Mouse (Mus musculus) forebrain, embryonic 16.5 days (tissue): ENCODE data around the gene Mex3a. TPM values are rescaled to one million over a fixed set of nuclear protein-coding genes. Genes with fewer than 3 reads are reported as not detected.
A peak's percentile ranks its signal among the peaks of the same experiment; 100 is the strongest.

Source experiments
- ATAC-seq: fragments of 200-750 bp; cut with Nextera tagmentation; 2 replicates; pipeline ENCODE4 v1.8.0; 2017; ENCODE audit warnings: mild to moderate bottlenecking, moderate library complexity
- H3K27ac ChIP-seq: fragments of 300-500 bp; sonication (generic); 2 replicates; pipeline ENCODE4 v1.5.1; 2014; ENCODE audit warnings: low read length, control low read depth
- H3K27me3 ChIP-seq: fragments of 300-500 bp; sonication (generic); replicated peaks from 2 replicates; pipeline ENCODE4 v1.6.1; 2014; ENCODE audit warnings: low read length; ENCODE audit not compliant: control insufficient read depth, insufficient read depth
- H3K36me3 ChIP-seq: fragments of 300-500 bp; sonication (generic); 2 replicates; pipeline ENCODE4 v1.6.1; 2014; ENCODE audit not compliant: control insufficient read depth, insufficient read depth
- H3K4me1 ChIP-seq: fragments of 300-500 bp; sonication (generic); replicated peaks from 2 replicates; pipeline ENCODE4 v1.6.1; 2014; ENCODE audit warnings: low read length; ENCODE audit not compliant: control insufficient read depth, insufficient read depth
- H3K4me2 ChIP-seq: fragments of 300-500 bp; sonication (generic); 2 replicates; pipeline ENCODE4 v1.6.1; 2014; ENCODE audit warnings: mild to moderate bottlenecking, low read length, control low read depth
- H3K4me3 ChIP-seq: fragments of 300-500 bp; sonication (generic); replicated peaks from 2 replicates; pipeline ENCODE4 v1.5.1; 2014; ENCODE audit warnings: mild to moderate bottlenecking, low read length, control low read depth
- H3K9ac ChIP-seq: fragments of 300-500 bp; sonication (generic); replicated peaks from 2 replicates; pipeline ENCODE4 v1.6.1; 2014; ENCODE audit warnings: low read depth, low read length, control low read depth
- H3K9me3 ChIP-seq: fragments of 300-500 bp; sonication (generic); 2 replicates; pipeline ENCODE4 v1.6.1; 2016; ENCODE audit warnings: low read length; ENCODE audit not compliant: control insufficient read depth
- WGBS: fragments of 180-500 bp; shearing (Covaris S2); extraction: QIAGEN DNeasy Blood & Tissue Kit; methylation state at CpG from one replicate; pipeline ENCODE4 v1.1.7; 2014; 5-methylcytosine and 5-hydroxymethylcytosine counted together
- microRNA counts: library from miRNA; unstranded; fragments of <30 nt; microRNA quantifications from one replicate; lab custom pipeline; 2016
- microRNA-seq: library from miRNA; unstranded; fragments of <30 nt; microRNA quantifications from one replicate; pipeline ENCODE4, GENCODE M21; 2017
- polyA plus RNA-seq: library from polyadenylated mRNA; unstranded; fragments of >200 nt; fragmentation: Nextera tagmentation; extraction: Ambion mirVana; gene quantifications from 2 replicates; pipeline ENCODE4 v1.2.1, GENCODE M21; 2015

Mex3a gene
- polyA plus RNA-seq, 1 experiment from 2014 or later = 46.1 TPM

GRCm38 (mm10) chr3:88579454-88580117 lies 47.4 kb downstream of the Mex3a start:
- Histone ChIP-seq H3K9ac (peak overlapping the region; percentile 81), H3K4me3 (peak overlapping the region; percentile 76), H3K9me3 (no peaks in the 10 kb centered on the region), H3K4me1 (peaks cover 7% of the 10 kb centered on the region), H3K4me2 (peak overlapping the region; percentile 71), H3K27ac (no peak overlapping the region), H3K36me3 (peaks cover 9% of the 10 kb centered on the region; the same call in 1 of the 2 replicates), H3K27me3 (no peaks in the 10 kb centered on the region)
- WGBS = under 1% methylated on average over 34 of the region's 34 CpGs
- ATAC-seq = peak; percentile 93

- Histone ChIP-seq H3K9ac (no peak overlapping the region), H3K4me2 (no peak overlapping the region), H3K27me3 (no peaks in the 10 kb centered on the region), H3K4me1 (no peaks in the 10 kb centered on the region; the same call in 1 of the 2 replicates), H3K27ac (no peak overlapping the region), H3K9me3 (no peaks in the 10 kb centered on the region), H3K36me3 (peaks cover 32% of the 10 kb centered on the region), H3K4me3 (no peak overlapping the region)
- 94% methylated on average over 6 of the region's 6 CpGs for WGBS
- no peak for ATAC-seq
These were observed 53.6 kb downstream of the Mex3a start for GRCm38 (mm10) chr3:88585769-88586168.

GRCm38 (mm10) chr3:88586640-88587039 lies 54.4 kb downstream of the Mex3a start:
- no peak overlapping the region for H3K9ac ChIP-seq
- peaks cover 32% of the 10 kb centered on the region for H3K36me3 ChIP-seq
- no peak overlapping the region for H3K27ac ChIP-seq
- no peak overlapping the region for H3K4me3 ChIP-seq
- no peaks in the 10 kb centered on the region for H3K27me3 ChIP-seq
- WGBS = 91% methylated on average over 5 of the region's 5 CpGs
- no peaks in the 10 kb centered on the region for H3K9me3 ChIP-seq
- no peak overlapping the region for H3K4me2 ChIP-seq
- no peaks in the 10 kb centered on the region; the same call in 1 of the 2 replicates for H3K4me1 ChIP-seq
- ATAC-seq = no peak

- H3K27ac ChIP-seq = no peak overlapping the region
- no peaks in the 10 kb centered on the region for H3K9me3 ChIP-seq
- no peaks in the 10 kb centered on the region for H3K27me3 ChIP-seq
- H3K4me2 ChIP-seq = no peak overlapping the region
- 26% methylated on average over 5 of the region's 5 CpGs for WGBS
- no peaks in the 10 kb centered on the region; the same call in 1 of the 2 replicates for H3K4me1 ChIP-seq
- peaks cover 23% of the 10 kb centered on the region for H3K36me3 ChIP-seq
- no peak overlapping the region for H3K4me3 ChIP-seq
- ATAC-seq = no peak
- no peak overlapping the region for H3K9ac ChIP-seq
These were observed 58.1 kb downstream of the Mex3a start for GRCm38 (mm10) chr3:88590246-88590645.

MicroRNA genes within 50 kb of the gene (microRNA counts, 519-probe panel; counts per million panel counts)
- microRNA mmu-miR-1905 (lab: Ali Mortazavi, UCI) = not detected

Small RNA genes within 50 kb of the gene (microRNA-seq; reads per million reads assigned to microRNA genes)
- not detected for gene Mir1905

Other genes with a start within 250 kb of the Mex3a start
- gene Gm38392, start 245.2 kb upstream of the Mex3a start, polyA plus RNA-seq = 0.18 and 0.27 TPM in 2 replicates
- 8.5 and 10.4 TPM in 2 replicates for gene Tsacc, start 235.4 kb upstream of the Mex3a start, polyA plus RNA-seq
- 517 and 522 TPM in 2 replicates for gene Cct3, start 235.3 kb upstream of the Mex3a start, polyA plus RNA-seq
- gene Glmp, start 207.4 kb upstream of the Mex3a start, polyA plus RNA-seq = 93.0 and 94.4 TPM in 2 replicates
- gene Tmem79, start 196.2 kb upstream of the Mex3a start, polyA plus RNA-seq = 1.4 TPM in 2 replicates
- 57.5 and 65.9 TPM in 2 replicates for gene Smg5, start 196.1 kb upstream of the Mex3a start, polyA plus RNA-seq
- 1.1 and 2.3 TPM in 2 replicates for gene Paqr6, start 167.8 kb upstream of the Mex3a start, polyA plus RNA-seq
- not detected in 2 replicates for gene Bglap3, start 159.7 kb upstream of the Mex3a start, polyA plus RNA-seq
- gene Bglap2, start 153.7 kb upstream of the Mex3a start, polyA plus RNA-seq = 2.2 TPM in 1 of 2 replicates, not detected in the other
- gene Bglap, start 147.9 kb upstream of the Mex3a start, polyA plus RNA-seq = 1.1 TPM in 1 of 2 replicates, not detected in the other
- 45.1 and 45.5 TPM in 2 replicates for gene Pmf1, start 122.1 kb upstream of the Mex3a start, polyA plus RNA-seq
- gene Slc25a44, start 107.3 kb upstream of the Mex3a start, polyA plus RNA-seq = 36.2 and 37.1 TPM in 2 replicates
- 16.5 and 25.8 TPM in 2 replicates for gene Sema4a, start 71.2 kb upstream of the Mex3a start, polyA plus RNA-seq
- gene Lmna, start 22.4 kb upstream of the Mex3a start, polyA plus RNA-seq = 26.9 and 30.9 TPM in 2 replicates
- not detected in 2 replicates for gene Rab25, start 15.9 kb downstream of the Mex3a start, polyA plus RNA-seq
- 149 and 193 TPM in 2 replicates for gene Lamtor2, start 20.7 kb downstream of the Mex3a start, polyA plus RNA-seq
- 43.5 and 46.0 TPM in 2 replicates for gene Ubqln4, start 21.4 kb downstream of the Mex3a start, polyA plus RNA-seq
- gene Ssr2, start 43.5 kb downstream of the Mex3a start, polyA plus RNA-seq = 132 and 140 TPM in 2 replicates
- gene Arhgef2, start 73.6 kb downstream of the Mex3a start, polyA plus RNA-seq = 166 and 210 TPM in 2 replicates
- gene Rxfp4, start 120.7 kb downstream of the Mex3a start, polyA plus RNA-seq = not detected in 2 replicates
- 107 and 109 TPM in 2 replicates for gene Khdc4, start 153.4 kb downstream of the Mex3a start, polyA plus RNA-seq
- 43.2 and 52.6 TPM in 2 replicates for gene Rit1, start 184.4 kb downstream of the Mex3a start, polyA plus RNA-seq
- gene Syt11, start 242.8 kb downstream of the Mex3a start, polyA plus RNA-seq = 231 and 248 TPM in 2 replicates